Mouse (Mus musculus): ENCODE data around the gene Fam129a. TPM values are rescaled to one million over a fixed set of nuclear protein-coding genes. Genes with fewer than 3 reads are reported as not detected.

The Fam129a gene
- total RNA-seq, 2 experiments from 2014 or later, result 124 to 180 TPM

- no peak for DNase-seq (ENCODE audit: low spot score in 2 of 2)
Measured at GRCm38 (mm10) chr1:151690583-151691193, 119.7 kb downstream of the Fam129a start.

DNA sequence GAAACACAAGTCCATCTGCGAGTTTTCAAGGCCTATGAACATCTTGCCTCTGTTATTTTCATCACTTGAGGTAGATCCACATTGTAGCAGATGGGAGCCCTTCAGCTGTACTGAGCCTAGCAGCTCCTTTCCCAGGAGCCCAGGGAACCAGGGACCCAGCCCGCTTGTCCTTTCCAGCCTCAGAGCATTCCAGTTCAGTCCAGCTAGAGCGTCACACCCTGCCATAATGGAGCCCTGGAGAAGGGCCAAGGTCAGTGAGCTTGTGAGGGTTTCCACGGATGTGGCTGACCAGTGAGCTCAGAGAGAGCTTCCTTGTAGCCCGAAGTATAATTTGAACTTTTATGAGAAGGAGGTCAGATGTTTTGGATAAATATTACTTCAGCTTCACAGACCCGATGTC is 121.9 kb downstream of the Fam129a start:
- DNase-seq (ENCODE audit: low spot score in 2 of 2), result peak; percentile 50 to 67

- DNase-seq (ENCODE audit: low spot score in 2 of 2), result no peak
Measured at GRCm38 (mm10) chr1:151696751-151697150, 125.8 kb downstream of the Fam129a start.

- no peak for DNase-seq (ENCODE audit: low spot score in 2 of 2)
Measured at GRCm38 (mm10) chr1:151697901-151698641, 127.1 kb downstream of the Fam129a start.

GRCm38 (mm10) chr1:151699363-151699762 is 128.4 kb downstream of the Fam129a start:
- DNase-seq (ENCODE audit: low spot score in 2 of 2), result no peak

GRCm38 (mm10) chr1:151702816-151703215 is 131.8 kb downstream of the Fam129a start:
- DNase-seq (ENCODE audit: low spot score in 2 of 2), result no peak

DNA sequence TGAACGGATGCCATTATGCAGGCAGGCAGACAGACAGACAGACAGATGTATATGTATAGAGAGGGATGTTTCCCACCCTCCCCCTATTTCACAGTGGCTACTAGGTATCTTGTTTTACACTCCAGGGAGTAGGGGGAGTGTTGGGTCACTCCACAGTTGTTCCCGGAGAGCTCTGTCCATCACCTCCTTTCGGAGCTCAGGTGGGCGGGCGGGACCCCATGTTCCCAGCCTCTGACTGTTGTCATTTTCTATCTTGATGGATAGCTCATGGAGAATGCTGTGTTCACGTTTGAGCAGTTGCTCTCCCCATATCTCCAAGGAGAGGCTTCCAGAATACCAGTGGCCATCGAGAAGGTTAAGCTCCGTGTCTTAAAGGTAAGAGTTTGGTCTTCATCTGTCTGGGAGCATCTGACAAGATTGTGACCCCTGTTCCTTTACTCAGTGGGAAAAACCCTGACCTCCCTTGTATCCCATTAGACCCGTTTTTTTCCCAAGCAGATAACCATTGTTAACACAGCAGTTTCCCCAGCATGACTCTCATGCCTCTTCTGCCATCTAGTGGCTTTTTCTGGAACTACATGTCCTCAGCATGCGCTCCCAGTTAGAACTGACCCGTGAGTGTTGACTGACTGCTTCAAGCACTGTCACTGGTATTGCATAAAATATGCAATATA is 134.9 kb downstream of the Fam129a start:
- peak; percentile 73 to 90 for DNase-seq (ENCODE audit: low spot score in 2 of 2)

DNA sequence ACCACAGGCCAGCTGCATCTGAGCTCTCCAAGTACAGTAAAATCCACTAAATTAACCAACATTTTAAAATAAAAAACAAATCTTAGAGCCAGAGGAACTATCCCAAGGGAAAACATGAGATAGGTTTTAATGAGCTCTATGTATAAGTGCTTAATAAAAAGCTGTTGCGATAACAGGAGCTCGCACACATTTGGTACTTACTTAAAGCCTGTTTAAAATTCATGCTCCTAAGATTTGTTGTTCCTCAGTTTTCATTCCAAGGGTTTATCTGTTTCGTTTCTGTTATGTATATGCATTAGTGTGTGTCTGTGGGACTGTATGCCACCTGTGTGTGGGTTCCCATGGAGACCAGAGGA is 135.4 kb downstream of the Fam129a start:
- no peak for DNase-seq (ENCODE audit: low spot score in 2 of 2)

DNA sequence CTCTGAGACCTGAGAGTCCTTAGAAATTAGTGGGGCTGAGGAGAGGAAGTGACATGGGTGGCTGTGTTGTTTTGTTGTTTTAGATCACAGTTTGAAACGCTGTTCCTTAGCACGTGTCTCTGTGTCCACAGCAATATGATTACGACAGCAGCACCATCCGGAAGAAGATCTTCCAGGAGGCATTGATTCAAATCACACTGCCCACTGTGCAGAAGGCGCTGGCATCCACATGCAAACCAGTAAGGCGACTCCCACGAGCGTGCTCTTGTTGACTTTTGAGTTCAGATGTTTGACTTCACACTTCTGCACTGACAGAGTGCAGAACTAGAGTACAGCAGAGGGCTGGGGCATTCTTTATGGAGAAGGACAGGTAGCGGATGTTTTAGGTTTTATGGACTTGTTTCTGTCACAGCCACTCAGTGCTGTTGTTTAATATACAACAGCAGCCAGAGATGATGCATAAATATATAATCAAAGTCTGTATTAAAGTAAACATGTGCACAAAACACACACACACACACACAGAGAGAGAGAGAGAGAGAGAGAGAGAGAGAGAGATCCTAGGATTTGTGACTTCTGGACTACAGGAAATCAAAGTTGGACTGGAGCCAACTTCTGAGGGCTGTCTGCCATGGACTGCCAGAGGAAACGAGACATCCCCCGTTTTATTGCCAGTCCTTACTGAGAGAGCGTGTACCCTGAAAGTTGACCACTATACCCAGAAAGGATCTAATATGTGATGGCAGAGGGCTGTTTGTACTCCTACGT is 138.2 kb downstream of the Fam129a start:
- DNase-seq (ENCODE audit: low spot score in 2 of 2), result no peak

- DNase-seq (ENCODE audit: low spot score in 2 of 2), result no peak
Measured at GRCm38 (mm10) chr1:151709734-151710022, 138.7 kb downstream of the Fam129a start.

DNA sequence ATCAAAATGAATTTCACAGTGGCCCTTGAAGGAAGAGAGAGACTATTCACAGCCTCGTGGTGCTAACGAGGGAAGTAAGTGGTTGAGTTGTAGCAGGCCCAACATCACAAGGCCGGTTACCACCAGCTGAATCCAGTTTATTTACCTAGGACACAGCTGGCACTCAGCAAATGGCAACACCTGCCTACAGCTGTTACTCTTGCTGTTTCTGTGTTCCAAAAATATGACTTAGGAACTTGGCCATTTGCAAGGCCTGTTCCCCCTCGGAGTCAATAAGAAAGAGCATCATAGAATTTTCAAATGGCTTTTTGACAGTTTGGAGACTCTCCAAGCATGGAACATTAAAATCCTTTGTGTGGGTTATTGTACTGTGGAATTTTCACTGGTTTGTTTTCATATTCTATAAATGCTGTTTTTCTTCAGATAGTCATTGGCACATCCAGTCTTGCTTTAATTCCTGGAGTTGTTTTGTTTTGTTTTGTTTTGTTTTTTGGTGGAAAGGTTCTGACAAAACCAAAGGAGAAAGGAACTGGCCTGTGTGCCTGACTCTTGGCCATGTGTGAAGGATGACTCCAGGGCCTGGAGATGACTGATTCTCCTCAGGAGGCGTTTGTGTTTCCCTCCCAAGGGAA is 139.6 kb downstream of the Fam129a start:
- DNase-seq (ENCODE audit: low spot score in 2 of 2), result no peak

DNA sequence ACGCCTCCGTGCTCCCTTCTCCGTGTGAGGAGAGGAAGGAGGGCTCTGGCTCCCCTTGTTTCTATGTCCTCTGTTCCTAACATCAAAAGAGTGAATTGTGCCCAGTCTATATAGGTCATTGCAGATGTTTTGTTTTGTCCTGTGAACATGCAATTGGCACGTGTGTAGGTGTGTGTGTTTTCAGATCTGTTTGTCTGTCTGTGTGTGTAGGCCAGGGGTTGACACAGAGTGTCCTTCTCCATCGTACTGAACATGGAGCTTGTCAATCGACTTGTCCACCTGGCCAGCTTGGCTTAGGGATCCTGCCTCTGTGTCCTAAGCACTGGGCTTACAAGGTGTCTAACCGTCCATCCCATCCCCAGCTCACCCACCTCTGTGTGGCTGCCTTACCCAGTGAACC is 140.1 kb downstream of the Fam129a start:
- DNase-seq (ENCODE audit: low spot score in 2 of 2), result no peak

DNA sequence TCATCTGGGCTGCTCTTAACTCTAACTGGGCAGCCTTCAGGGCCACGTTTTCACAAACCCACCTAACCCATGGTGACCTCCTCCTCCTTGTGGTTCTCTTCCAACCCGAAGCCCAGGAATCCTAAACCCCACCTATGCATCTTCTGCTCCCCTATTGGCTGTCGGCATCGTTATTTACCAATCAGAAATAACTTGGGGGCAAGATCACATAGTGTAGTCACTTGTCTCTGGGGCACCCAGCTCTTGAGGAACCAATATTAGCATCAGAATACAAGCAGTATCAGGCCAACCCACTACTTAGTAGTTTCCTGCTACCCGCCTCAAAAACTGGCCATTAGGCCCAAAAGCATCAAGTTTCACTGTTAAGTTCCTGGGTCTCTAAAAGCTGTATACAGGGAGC is 141.7 kb downstream of the Fam129a start:
- no peak for DNase-seq (ENCODE audit: low spot score in 2 of 2)

DNA sequence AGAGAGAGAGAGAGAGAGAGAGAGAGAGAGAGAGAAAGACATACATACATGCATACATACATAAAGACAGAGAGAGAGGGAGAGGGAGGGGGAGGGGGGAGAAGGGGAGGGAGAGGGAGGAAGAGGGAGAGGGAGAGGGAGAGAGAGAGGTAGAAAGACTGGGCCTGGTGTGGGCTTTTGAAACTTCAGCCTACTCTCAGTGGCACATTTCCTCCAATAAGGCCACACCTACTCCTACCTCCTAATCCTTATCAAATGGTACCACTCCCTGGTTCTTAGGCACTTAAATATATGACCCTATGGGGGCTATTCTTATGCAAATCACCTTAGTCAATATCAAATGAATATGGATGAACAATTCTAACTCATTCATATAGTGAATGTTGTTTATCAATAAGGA is 142.6 kb downstream of the Fam129a start:
- no peak for DNase-seq (ENCODE audit: low spot score in 2 of 2)

DNA sequence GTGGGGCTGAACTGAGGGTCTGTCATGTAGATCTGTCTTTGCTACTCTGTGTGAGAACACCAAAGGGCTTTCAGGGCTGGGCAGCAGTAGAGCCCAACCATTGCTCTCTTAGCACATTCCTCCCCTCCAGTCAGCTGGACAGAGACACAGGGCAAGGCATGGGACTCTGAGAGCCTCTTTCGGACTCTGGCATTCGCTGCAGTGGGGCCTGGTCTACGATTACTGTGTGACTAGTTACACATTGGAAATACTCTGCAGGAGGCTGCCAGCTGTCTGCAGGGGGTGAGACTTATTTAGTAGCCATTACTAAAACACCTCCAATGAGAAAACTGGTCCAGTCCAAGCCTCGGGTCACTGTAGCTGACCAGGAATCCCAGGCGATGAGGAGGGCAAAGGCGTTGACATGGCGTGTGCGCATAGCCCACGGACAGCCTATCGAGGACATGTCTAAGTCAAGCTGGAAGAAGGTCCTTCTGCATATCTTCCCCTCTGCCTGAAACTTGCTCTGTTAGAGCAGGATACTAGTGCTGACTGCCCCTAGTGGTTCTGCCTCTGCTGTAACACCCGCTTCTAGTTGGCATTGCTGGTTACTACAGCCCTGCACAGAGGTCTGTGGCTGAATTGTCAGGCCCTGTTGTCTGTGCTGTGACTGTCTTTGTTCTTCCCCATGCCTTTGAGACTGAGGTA is 145.2 kb downstream of the Fam129a start:
- DNase-seq (ENCODE audit: low spot score in 2 of 2), result no peak

DNA sequence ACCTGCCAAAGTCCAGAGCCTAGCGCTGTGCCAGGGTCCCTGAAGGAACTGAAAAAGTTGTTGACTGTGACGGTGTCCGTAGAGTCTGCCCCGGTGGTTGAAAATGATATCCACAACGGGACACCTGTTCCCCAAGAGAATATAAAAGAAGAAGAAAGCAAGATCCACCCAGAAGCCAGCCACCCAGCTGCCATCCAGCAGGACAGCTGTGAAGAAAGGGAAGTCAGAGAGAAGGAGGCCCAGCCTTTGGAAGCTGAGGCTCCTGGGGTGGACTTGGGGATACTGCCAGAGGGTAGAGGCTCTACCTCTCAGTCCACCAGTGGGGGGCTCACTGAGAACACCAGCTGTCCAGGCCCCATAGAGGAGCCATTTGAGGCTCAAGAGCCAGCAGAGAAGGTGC is 146.6 kb downstream of the Fam129a start:
- DNase-seq (ENCODE audit: low spot score in 2 of 2), result no peak

GRCm38 (mm10) chr1:151718575-151718974 is 147.6 kb downstream of the Fam129a start:
- no peak for DNase-seq (ENCODE audit: low spot score in 2 of 2)

- DNase-seq (ENCODE audit: low spot score in 2 of 2), result peak in 1 of 2 experiments; percentile 48
Measured at GRCm38 (mm10) chr1:151719911-151720310, 148.9 kb downstream of the Fam129a start.

DNA sequence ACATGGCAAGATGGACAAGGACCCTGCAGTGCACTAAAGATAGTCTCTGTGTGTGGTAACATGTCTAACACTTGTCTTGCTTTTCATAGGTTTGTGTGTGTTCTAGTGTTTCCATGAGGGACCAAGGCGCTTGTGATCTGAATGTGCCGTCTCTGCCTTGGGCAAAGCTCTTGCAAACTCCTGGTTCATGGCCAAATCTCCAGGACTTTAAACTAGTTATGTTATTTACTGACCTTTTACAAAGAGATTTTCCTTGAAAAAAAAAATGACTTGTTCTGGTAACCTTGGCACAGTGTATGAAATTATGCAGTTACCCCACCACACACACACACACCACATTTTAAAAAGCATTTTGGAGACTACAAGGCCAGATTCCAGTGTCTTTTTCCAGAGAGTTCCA is 149.6 kb downstream of the Fam129a start:
- DNase-seq (ENCODE audit: low spot score in 2 of 2), result no peak

DNA sequence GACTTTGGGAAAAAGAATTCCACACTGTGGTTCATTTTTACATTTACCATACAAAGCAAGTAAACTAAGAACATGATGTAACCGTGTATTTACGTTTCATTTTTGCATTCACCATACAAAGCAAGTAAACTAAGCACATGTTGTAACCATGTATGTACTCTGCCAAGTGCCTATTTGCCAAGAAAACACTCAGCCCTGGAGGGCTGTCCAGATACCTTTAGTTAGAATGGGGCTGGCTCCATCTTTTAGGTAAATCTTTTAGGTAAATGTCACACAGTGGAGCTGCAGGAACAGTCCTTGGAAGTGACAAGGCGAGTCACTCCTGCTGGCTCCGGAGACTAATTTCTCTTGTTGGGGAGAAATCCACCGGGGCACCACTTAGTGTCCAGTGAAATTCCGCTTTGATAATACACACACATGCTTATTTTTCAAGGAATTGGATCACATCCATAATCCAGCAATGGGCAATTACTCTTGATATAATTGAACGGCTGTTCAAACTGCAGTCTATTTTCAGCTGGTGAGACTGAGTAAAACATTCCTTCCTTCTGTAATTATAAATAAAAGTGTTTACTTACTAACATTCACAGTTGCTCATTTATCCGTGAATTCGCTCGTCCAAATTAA is 150.5 kb downstream of the Fam129a start:
- no peak for DNase-seq (ENCODE audit: low spot score in 2 of 2)

Measured in adrenal gland, adult 18-20 months (tissue).